Mouse (Mus musculus) right cerebral cortex, postnatal 14 days (tissue): Measurements from ENCODE around the gene Nanos2.

Source experiments
- DNase-seq: peaks from one replicate; pipeline ENCODE4 v3.0.0; 2022

Nanos2 gene

GRCm38 (mm10) chr7:19022189-19022958 is 35.2 kb downstream of the Nanos2 start:
- DNase-seq: no peak

GRCm38 (mm10) chr7:19023357-19023814 is 36.2 kb downstream of the Nanos2 start, which contains the start of gene Foxa3:
TSS of gene Foxa3 (minus strand) at chr7:19023538.
- DNase-seq: no peak

GRCm38 (mm10) chr7:19024096-19024506 is 36.9 kb downstream of the Nanos2 start, which contains the start of gene Sympk:
TSS of gene Sympk (plus strand) at chr7:19024377.
- peak; percentile 94 for DNase-seq

GRCm38 (mm10) chr7:19024581-19025255 is 37.5 kb downstream of the Nanos2 start:
- no peak for DNase-seq

- DNase-seq: no peak
Measured at GRCm38 (mm10) chr7:19028067-19028466, 40.9 kb downstream of the Nanos2 start.

- peak; percentile 50 for DNase-seq
Measured at GRCm38 (mm10) chr7:19029084-19029653, 42.0 kb downstream of the Nanos2 start.

- DNase-seq: no peak
Measured at GRCm38 (mm10) chr7:19031641-19032040, 44.4 kb downstream of the Nanos2 start.
